Mouse (Mus musculus) T-helper 1 cell (primary cell): ENCODE data around the gene Sptbn4.

Source experiments
- in situ Hi-C: fragments of 300-600 bp; cut with MboI, MseI; formaldehyde crosslinking; loops from one replicate; pipeline ENCODE4 v1.15.1; 2025; ENCODE audit warnings: high pct_unique_total_duplicates

The Sptbn4 gene

GRCm38 (mm10) chr7:27475596-27475995 is 28.1 kb upstream of the Sptbn4 start:
- in situ Hi-C loops, result no loop called here

GRCm38 (mm10) chr7:27474490-27474954 is 27.0 kb upstream of the Sptbn4 start:
- in situ Hi-C loops, result no loop called here

- in situ Hi-C loops, result no loop called here
Observed at GRCm38 (mm10) chr7:27473835-27474489, 26.5 kb upstream of the Sptbn4 start.

- in situ Hi-C loops, result no loop called here
Observed at GRCm38 (mm10) chr7:27473156-27473834, 25.8 kb upstream of the Sptbn4 start, which contains the start of gene Sertad3. Gene Sertad3, plus strand, starts transcription at chr7:27473768.

GRCm38 (mm10) chr7:27472596-27472995 is 25.1 kb upstream of the Sptbn4 start:
- in situ Hi-C loops, result no loop called here

GRCm38 (mm10) chr7:27471390-27472120 is 24.1 kb upstream of the Sptbn4 start:
- in situ Hi-C loops, result no loop called here

- in situ Hi-C loops, result no loop called here
Observed at GRCm38 (mm10) chr7:27467648-27468047, 20.2 kb upstream of the Sptbn4 start.

- in situ Hi-C loops, result no loop called here
Observed at GRCm38 (mm10) chr7:27460477-27460876, 13.0 kb upstream of the Sptbn4 start.

- in situ Hi-C loops, result no loop called here
Observed at GRCm38 (mm10) chr7:27459640-27460039, 12.2 kb upstream of the Sptbn4 start.

- in situ Hi-C loops, result no loop called here
Observed at GRCm38 (mm10) chr7:27458614-27459013, 11.1 kb upstream of the Sptbn4 start.

- in situ Hi-C loops, result no loop called here
Observed at GRCm38 (mm10) chr7:27455273-27455672, 7.8 kb upstream of the Sptbn4 start.

GRCm38 (mm10) chr7:27454461-27455121 is 7.1 kb upstream of the Sptbn4 start:
- in situ Hi-C loops, result no loop called here

- in situ Hi-C loops, result no loop called here
Observed at GRCm38 (mm10) chr7:27452206-27452770, 4.8 kb upstream of the Sptbn4 start.

GRCm38 (mm10) chr7:27451359-27451758 is 3.9 kb upstream of the Sptbn4 start:
- in situ Hi-C loops, result no loop called here

- in situ Hi-C loops, result loop anchor here (5.0 kb wide), 1 partner anchor 33 kb away; no protein-coding TSS in a partner anchor
Observed at GRCm38 (mm10) chr7:27449256-27449862, 1.9 kb upstream of the Sptbn4 start.

- in situ Hi-C loops, result loop anchor here (5.0 kb wide), 1 partner anchor 34 kb away; no protein-coding TSS in a partner anchor
Observed at GRCm38 (mm10) chr7:27448421-27449206, 1.1 kb upstream of the Sptbn4 start.

GRCm38 (mm10) chr7:27446521-27447418 is 716 bp downstream of the Sptbn4 start:
- in situ Hi-C loops, result loop anchor here (5.0 kb wide), 1 partner anchor 36 kb away; no protein-coding TSS in a partner anchor

- in situ Hi-C loops, result loop anchor here (5.0 kb wide), 1 partner anchor 36 kb away; no protein-coding TSS in a partner anchor
Observed at GRCm38 (mm10) chr7:27446051-27446450, 1.4 kb downstream of the Sptbn4 start.

GRCm38 (mm10) chr7:27440014-27440413 is 7.5 kb downstream of the Sptbn4 start:
- in situ Hi-C loops, result no loop called here
